Mouse (Mus musculus) kidney, embryonic 16.5 days (tissue): ENCODE results near the gene Gm4869. TPM values are rescaled to one million over a fixed set of nuclear protein-coding genes. Genes with fewer than 3 reads are reported as not detected.

Source experiments
- microRNA-seq: library from miRNA; unstranded; fragments of <30 nt; microRNA quantifications from one replicate; pipeline ENCODE4, GENCODE M21; 2016
- polyA plus RNA-seq: library from polyadenylated mRNA; unstranded; fragments of >200 nt; fragmentation: Nextera tagmentation; extraction: Ambion mirVana; gene quantifications from 2 replicates; pipeline ENCODE4 v1.2.1, GENCODE M21; 2015

Gm4869 gene
- polyA plus RNA-seq, 1 experiment from 2014 or later: not detected

Small RNA genes within 50 kb of the gene (microRNA-seq; reads per million reads assigned to microRNA genes)
- gene Mir7038: not detected

Other genes starting within 250 kb of the Gm4869 start
- 51.6 and 52.4 TPM in 2 replicates for gene Mad1l1, start 124.1 kb upstream of the Gm4869 start, polyA plus RNA-seq
- 55.2 and 58.1 TPM in 2 replicates for gene Nudt1, start 124.0 kb upstream of the Gm4869 start, polyA plus RNA-seq
- 22.0 and 23.9 TPM in 2 replicates for gene Mrm2, start 113.7 kb upstream of the Gm4869 start, polyA plus RNA-seq
- 31.9 and 32.4 TPM in 2 replicates for gene Snx8, start 56.4 kb upstream of the Gm4869 start, polyA plus RNA-seq
- 112 and 114 TPM in 2 replicates for gene Eif3b, start 26.3 kb upstream of the Gm4869 start, polyA plus RNA-seq
- gene Chst12, start 59.9 kb downstream of the Gm4869 start, polyA plus RNA-seq: 24.1 and 25.7 TPM in 2 replicates
- 0.27 TPM in 1 of 2 replicates, not detected in the other for gene Grifin, start 119.4 kb downstream of the Gm4869 start, polyA plus RNA-seq
- 36.3 and 38.9 TPM in 2 replicates for gene Lfng, start 161.7 kb downstream of the Gm4869 start, polyA plus RNA-seq
- 28.4 and 31.3 TPM in 2 replicates for gene Ttyh3, start 203.4 kb downstream of the Gm4869 start, polyA plus RNA-seq